19 mouse cellular contexts compared by ENCODE assay signal in the genomic region with DNA sequence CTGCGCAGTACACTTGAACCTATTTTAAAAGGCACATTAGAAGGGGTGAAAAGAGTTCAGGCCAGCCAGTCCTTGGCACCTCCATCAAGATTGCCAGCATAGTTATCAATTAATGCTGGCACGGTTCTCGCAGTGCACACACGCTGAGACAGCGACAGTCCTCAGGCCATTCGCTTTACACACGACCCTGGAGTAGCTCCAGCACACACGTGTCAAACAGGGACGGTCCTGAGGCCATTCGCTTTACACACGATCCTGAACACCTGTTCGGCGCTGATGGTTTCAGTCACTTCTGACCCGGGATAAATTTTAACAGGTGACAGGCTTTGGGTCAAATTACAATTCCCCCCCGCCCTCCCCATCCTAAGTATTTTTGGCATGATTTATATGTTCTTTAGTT. TPM values are rescaled to one million over a fixed set of nuclear protein-coding genes. Genes with fewer than 3 reads are reported as not detected.
DNase-seq lines count a peak whose midpoint lies in the region; ATAC-seq lines count a peak whose summit lies in the region.
"Had no signal": no experiment of that assay in that cellular context is flagged by ENCODE, and none has a peak within 500 bp of the region (broad histone marks: within the 10 kb centered on the region; RNA-seq: fewer than 3 reads in every experiment).

No protein-coding gene starts in this region.

- ATAC-seq in cerebellum, adult (ENCODE audit: insufficient number of reproducible peaks, low FRiP score, low TSS enrichment), result no peak
- peak; percentile 90 for ATAC-seq in kidney, embryonic 14.5 days (ENCODE audit: low FRiP score, low TSS enrichment)
- ATAC-seq in limb, embryonic 13.5 days (ENCODE audit: low FRiP score, low read depth), result peak; percentile 80
- ATAC-seq in erythroid progenitor cell, adult 5-6 weeks (replicated peaks; ENCODE audit: low FRiP score, poor library complexity, severe bottlenecking), result no peak
- ATAC-seq: forebrain, embryonic 13.5 days; liver, embryonic 12.5 days; lung, postnatal 0 days had no signal

- H3K4me2 ChIP-seq in kidney, embryonic 14.5 days (replicated peaks; ENCODE audit: low read depth, low read length), result no peak overlapping the region
- H3K4me2 ChIP-seq in limb, embryonic 13.5 days (replicated peaks), result no peak overlapping the region
- H3K4me2 ChIP-seq: forebrain, embryonic 13.5 days; hindbrain, embryonic 15.5 days; liver, embryonic 12.5 days had no signal

- H3K27ac ChIP-seq in kidney, embryonic 14.5 days (ENCODE audit: low read depth, low read length), result no peak overlapping the region
- no peak overlapping the region for H3K27ac ChIP-seq in limb, embryonic 13.5 days
- H3K27ac ChIP-seq: forebrain, embryonic 13.5 days; hindbrain, embryonic 15.5 days; liver, embryonic 12.5 days had no signal

- 25% methylated on average over 15 of the region's 15 CpGs for WGBS in kidney, embryonic 14.5 days
- WGBS in limb, embryonic 13.5 days, result 38% methylated on average over 15 of the region's 15 CpGs

- no peaks in the 10 kb centered on the region for H3K36me3 ChIP-seq in kidney, embryonic 14.5 days (ENCODE audit: control insufficient read depth, insufficient read depth, low read length)
- H3K36me3 ChIP-seq in limb, embryonic 13.5 days, result no peaks in the 10 kb centered on the region
- H3K36me3 ChIP-seq: hindbrain, embryonic 15.5 days; liver, embryonic 12.5 days had no signal

- H3K9me3 ChIP-seq in kidney, embryonic 14.5 days (ENCODE audit: control insufficient read depth, low read length), result no peaks in the 10 kb centered on the region
- no peaks in the 10 kb centered on the region for H3K9me3 ChIP-seq in limb, embryonic 13.5 days
- H3K9me3 ChIP-seq: forebrain, embryonic 13.5 days; hindbrain, embryonic 15.5 days; liver, embryonic 12.5 days; megakaryocyte, embryonic 14.5 days had no signal

- H3K27me3 ChIP-seq in kidney, embryonic 14.5 days (ENCODE audit: control insufficient read depth, insufficient read depth, low read length), result no peaks in the 10 kb centered on the region
- H3K27me3 ChIP-seq in limb, embryonic 13.5 days, result no peaks in the 10 kb centered on the region
- H3K27me3 ChIP-seq: forebrain, embryonic 13.5 days; hindbrain, embryonic 15.5 days; liver, embryonic 12.5 days; megakaryocyte, embryonic 14.5 days had no signal

- peak; percentile 27 to 40 for DNase-seq in cerebellum, postnatal 25 days
- no peak for DNase-seq in kidney, adult 18-20 months
- DNase-seq in embryo, embryonic 11 days, result peak; percentile 26
- DNase-seq in layer of hippocampus, adult 9-11 months, result no peak
- DNase-seq: adrenal gland, postnatal 14 days; cerebellum, adult 9-11 months; spleen, adult 18-20 months; thymus, postnatal 25 days had no signal

- no peaks in the 10 kb centered on the region for H3K4me1 ChIP-seq in kidney, embryonic 14.5 days (ENCODE audit: control insufficient read depth, insufficient read depth, low read length)
- H3K4me1 ChIP-seq in limb, embryonic 13.5 days, result peaks cover 3% of the 10 kb centered on the region; the same call in 1 of the 2 replicates
- H3K4me1 ChIP-seq: forebrain, embryonic 13.5 days; hindbrain, embryonic 15.5 days; liver, embryonic 12.5 days had no signal

- no peak overlapping the region for H3K4me3 ChIP-seq in kidney, embryonic 14.5 days (ENCODE audit: low read length)
- no peak overlapping the region for H3K4me3 ChIP-seq in limb, embryonic 13.5 days
- H3K4me3 ChIP-seq: forebrain, embryonic 13.5 days; hindbrain, embryonic 15.5 days; liver, embryonic 12.5 days; megakaryocyte, embryonic 14.5 days had no signal

- no peak overlapping the region for H3K9ac ChIP-seq in kidney, embryonic 14.5 days (ENCODE audit: low read depth, low read length)
- no peak overlapping the region for H3K9ac ChIP-seq in limb, embryonic 13.5 days
- H3K9ac ChIP-seq: forebrain, embryonic 13.5 days; hindbrain, embryonic 15.5 days; liver, embryonic 12.5 days had no signal

RNA-seq across cellular contexts. Expression of gene Mstn, which starts 23.8 kb away (rescaled TPM):
- polyA plus RNA-seq in kidney, embryonic 14.5 days (2014; fragmentation: Nextera tagmentation; extraction: Ambion mirVana), result not detected in 2 replicates
- polyA plus RNA-seq in limb, embryonic 13.5 days (2015; fragmentation: Nextera tagmentation; extraction: Ambion mirVana), result 15.5 and 16.3 TPM in 2 replicates
- not detected in 2 replicates for total RNA-seq in erythroid progenitor cell, adult 5-6 weeks (2015; ENCODE audit: low replicate concordance)
- total RNA-seq in erythroid progenitor cell, adult 5-6 weeks (2017; ENCODE audit: low replicate concordance), result not detected in 2 replicates
- total RNA-seq: adrenal gland, postnatal 14 days; monocyte, adult 5-6 weeks; neutrophil, adult 5-6 weeks had no signal
- polyA plus RNA-seq: lung, postnatal 0 days had no signal

Comparison
In these comparisons a context has a peak if more than half of its experiments do, and no peak if none do; other contexts are left out.
1. DNase-seq: peak in cerebellum, postnatal 25 days (2 of 2) and embryo, embryonic 11 days (single experiment); none in kidney, adult 18-20 months (single experiment) and layer of hippocampus, adult 9-11 months (single experiment).
2. ATAC-seq: peak in kidney, embryonic 14.5 days (single experiment) and limb, embryonic 13.5 days (single experiment); none in cerebellum, adult (single experiment) and erythroid progenitor cell, adult 5-6 weeks (single experiment).
3. RNA of gene Mstn, which starts 23.8 kb away (polyA plus RNA-seq): 15.5 to 16.3 TPM in limb, embryonic 13.5 days; not detected in kidney, embryonic 14.5 days; every median in the first group is over 10 times any median in the second.